Mouse (Mus musculus) cortical plate, adult 2 months (tissue): ENCODE data around the gene G0s2.

Source experiments
- CTCF ChIP-seq: fragments of 200-500 bp; IDR thresholded peaks from 2 replicates; pipeline ENCODE4 v1.5.1; 2011; ENCODE audit warnings: mild to moderate bottlenecking, control low read depth, low read length; ENCODE audit not compliant: insufficient read depth; ENCODE audit errors: extremely low read depth
- POLR2A ChIP-seq: fragments of 200-500 bp; IDR thresholded peaks from 2 replicates; pipeline ENCODE4 v1.6.1; 2011; ENCODE audit warnings: mild to moderate bottlenecking, low read length, control low read depth; ENCODE audit not compliant: insufficient read depth; ENCODE audit errors: extremely low read depth

DNA sequence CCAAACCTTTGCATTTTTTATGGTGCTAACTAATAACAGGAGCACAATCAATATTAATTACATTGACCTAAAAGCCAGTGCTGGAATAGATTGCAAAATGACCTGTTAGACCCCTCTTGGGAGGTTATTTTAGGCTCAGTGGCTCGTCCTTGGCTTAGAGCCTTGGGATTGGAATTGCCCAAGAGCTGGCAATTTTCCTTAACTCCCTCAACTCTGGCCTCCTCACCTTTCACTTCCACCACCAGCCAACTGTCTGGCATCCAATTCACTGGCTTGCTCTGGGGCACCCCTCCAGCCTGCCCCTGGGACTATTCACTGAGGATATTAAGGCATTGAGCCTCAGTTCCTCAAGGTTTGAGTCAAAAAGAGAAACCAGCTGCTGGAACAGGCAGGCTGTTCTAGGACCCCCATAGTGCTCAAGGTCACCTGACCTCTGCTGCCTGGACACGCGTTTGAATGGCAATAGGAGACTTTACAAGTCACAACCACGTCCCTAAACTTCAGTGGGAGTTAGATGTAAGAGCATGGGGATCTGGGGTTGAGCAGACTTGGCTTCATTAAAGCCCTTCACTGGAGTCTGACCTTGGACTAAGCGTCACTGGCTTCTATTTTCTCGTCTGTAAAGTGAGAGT is 5.5 kb upstream of the G0s2 start:
- TF ChIP-seq POLR2A (no peak), CTCF (no peak)
